Mouse (Mus musculus): ENCODE results near the gene Phka2.

Phka2 gene

DNA sequence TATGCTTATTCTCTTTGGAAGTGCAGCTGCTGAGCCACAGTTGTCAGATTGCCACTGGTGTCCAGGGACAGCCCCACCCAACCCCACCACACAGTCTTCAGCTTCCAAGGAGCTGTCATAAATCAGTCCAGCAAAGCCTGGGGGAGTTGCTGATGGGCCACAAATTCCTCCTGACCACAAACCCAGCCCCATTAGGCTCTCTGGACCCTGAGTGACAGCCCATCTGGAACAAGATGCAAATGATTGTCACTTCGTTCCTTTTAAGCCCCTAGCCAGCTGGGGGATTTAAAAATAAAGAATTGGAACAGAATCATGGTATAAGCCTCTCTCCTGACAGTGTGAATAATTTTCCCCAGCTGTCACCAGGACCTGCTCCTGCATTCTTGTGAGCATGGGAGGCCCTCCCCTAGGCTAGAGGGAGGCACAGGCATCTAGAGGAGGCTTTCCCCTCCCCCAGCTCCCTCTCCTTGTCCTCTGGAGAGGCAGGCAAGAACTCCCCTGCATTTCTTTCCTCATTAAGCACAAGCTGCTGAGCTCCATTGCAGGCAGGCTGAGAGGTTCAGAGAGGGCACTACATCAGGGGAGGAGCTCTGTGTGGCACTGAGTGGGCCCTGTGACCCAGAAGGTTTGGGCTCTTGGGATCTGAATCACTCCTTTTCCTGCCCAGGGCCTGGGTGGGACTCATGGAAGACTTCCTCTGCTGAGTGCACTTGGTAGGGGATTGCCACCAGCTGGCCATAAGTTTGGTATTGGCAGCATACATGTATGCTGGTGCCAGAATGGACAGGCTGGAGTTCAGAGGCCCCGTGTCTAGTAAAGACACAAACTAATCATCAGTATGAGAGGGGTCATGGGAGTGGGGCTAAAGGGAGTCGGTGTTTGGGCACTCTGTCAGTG lies 96.8 kb downstream of the Phka2 start:
- peak; percentile 51 for DNase-seq (ENCODE audit: low read depth, low spot score)

DNA sequence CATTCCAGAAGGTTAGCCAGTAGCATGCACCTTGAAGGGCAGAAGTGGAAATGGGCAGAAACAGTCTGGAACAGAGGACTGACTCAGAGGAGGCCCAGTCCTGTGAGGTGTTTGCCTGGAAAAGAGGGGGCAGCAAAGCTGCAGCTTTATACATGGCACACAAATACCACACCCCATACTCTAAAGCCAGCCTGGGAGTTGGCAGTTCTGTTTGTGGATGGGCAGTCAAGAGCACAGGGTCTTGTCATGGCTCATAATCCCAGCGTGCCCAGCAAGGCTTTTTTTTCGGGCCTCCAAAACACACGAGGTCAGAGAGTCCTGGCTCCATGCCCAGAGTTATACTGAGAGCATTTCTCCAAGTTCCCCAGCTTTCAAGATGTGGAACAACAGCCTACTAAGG lies 99.1 kb downstream of the Phka2 start:
- no peak for DNase-seq (ENCODE audit: low read depth, low spot score)

DNA sequence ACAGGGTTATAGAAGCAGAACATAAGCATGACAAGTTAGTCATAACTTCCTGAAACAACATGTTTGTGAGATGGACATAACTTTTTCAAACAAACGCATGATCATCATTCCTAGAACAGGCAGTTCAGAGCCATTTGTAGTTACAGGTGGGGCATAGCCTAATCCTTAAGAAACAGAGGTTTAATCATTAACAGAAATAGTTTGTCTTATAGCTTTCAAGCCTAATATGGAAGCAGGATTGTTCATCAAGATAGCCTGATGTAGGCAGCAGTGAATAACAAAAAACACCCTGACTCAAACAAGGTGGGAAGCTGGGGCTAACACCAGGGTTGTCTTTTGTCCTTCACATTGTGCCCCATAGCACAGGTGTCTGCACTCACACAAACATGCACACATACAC lies 100.8 kb downstream of the Phka2 start:
- DNase-seq (ENCODE audit: low read depth, low spot score) = no peak

DNA sequence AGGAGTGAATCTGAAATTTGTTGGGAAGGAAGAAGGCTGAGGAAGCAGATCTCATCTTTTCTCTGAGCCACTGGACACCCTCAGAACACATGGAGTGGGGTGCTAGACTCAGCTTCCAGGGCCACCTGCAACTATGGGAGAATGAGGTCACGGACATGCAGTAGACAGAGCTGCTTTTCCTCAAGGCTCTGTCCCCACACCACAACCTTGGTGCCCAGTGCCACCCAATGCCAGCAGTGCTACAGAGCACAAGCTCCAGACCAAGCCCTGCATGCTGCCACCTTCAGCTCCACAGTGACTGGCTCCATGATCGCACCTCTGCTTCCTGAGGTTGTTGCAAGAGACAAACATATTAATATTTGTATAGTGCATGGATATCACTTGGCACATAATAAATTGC lies 101.3 kb downstream of the Phka2 start:
- DNase-seq (ENCODE audit: low read depth, low spot score) = no peak

DNA sequence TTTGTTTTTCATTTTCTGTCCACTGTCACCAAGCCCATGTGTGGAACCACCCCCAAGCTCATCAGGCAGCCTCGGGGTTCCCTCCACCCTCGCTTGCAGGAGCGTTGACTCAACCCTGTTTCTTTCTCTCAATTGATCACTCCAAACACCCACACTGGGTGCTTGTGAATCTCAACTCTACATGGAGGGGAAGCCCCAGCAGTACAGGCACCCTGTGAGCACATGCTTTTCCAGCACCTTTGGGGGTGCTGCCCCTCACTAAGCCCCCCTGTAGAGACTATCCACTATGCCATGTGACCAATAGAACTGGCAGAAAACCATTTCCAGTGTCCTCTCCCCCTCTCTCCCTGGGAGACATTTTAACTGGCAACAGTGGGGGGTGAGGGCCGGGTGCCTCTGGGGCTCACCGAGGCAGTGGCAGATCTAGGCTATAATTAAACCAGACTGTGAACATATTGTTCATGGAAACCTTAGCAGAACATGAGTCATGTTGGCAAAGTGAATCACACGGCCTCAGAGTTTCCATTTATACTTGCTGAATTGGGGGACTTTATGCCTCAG lies 102.1 kb downstream of the Phka2 start:
- DNase-seq (ENCODE audit: low read depth, low spot score) = no peak

DNA sequence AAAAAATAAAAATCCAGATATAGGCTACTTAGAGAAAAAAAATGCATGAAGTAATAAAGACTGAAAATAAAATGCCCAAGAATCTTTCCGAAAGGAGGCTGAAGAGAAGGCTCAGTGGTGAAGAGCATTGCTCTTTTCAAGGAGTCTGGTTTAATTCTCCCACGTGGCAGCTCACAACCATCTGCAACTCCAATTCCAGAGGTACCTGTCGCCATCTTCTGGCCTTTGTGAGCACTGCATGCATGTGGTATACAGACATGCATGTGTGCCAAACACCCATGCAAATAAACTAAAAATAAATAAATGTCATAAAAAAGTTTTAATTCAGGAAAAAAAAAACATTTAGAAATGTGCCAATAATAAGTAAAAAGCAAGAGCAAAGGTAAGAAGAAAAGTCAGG lies 107.9 kb downstream of the Phka2 start:
- DNase-seq (ENCODE audit: low read depth, low spot score) = peak; percentile 43

DNA sequence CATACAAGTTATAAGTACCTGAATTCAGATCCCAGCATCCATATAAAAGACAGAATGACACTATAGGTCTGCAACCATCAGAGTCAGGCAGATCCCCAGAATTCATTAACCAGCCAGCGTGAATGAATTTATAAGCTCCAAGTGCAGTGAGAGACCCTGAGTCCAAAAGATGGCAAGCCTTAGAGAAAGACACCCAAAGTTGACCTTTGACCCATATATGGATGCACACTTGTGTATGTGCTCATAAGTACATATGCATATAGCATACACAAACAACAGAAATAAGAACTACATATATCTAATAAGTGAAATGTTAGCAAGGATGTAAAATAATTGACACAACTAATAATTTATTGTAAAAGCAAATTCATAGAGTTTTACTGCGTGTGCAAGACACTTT lies 108.5 kb downstream of the Phka2 start:
- DNase-seq (ENCODE audit: low read depth, low spot score) = no peak

DNA sequence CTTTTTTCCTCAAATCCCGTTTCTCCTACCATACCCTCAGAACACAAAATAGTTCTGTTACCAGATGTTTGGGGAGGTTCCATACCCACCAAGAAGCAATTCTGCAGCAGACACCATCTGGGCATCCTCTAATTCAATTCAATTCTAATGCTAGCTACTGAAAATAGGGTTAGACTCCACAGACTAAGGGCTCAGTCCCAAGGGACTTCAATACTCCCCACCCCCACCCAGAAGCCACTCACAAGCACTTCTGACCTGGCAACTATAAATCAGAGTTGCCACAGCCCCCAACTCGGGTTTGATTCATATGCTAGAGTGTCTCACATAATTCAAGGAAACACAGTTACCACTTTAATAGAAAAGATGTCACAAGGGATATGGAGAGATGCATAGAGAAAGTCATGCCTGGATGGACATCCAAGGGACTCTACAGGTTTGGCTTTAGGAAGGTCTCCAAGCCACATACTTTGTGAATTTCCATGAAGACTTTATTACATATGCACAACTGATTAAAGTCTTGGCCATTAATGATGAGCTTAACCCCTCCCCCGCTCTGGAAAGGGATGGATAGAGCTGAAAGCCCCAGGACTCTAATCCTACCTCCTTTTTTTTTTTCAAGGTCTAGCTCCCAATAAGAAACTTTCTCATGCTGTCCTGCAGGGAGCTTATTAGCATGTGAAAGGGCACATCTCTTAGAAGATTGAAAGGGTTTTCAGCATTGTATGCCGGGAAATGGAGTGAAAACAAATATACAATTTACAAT lies 109.1 kb downstream of the Phka2 start:
- no peak for DNase-seq (ENCODE audit: low read depth, low spot score)

Data from forelimb bud, embryonic 11.5 days (tissue).